ENCODE assay signal across 8 mouse cellular contexts in genomic region chr7:135410237-135410965, GRCm38 (mm10). TPM values are rescaled to one million over a fixed set of nuclear protein-coding genes. Genes with fewer than 3 reads are reported as not detected.
DNase-seq lines count a peak whose midpoint lies in the region; ATAC-seq and TF ChIP-seq lines count a peak whose summit lies in the region.

Gene Foxi2 (plus strand): TSS chr7:135410308.

- H3K4me3 ChIP-seq in lung, embryonic 14.5 days (ENCODE audit: low read depth, low read length) = 0 out of 2 replicates have a peak within 1 kb of the TSS, but pooled peaks have one; percentile 11
- peak within 1 kb of the TSS; percentile 35 for H3K4me3 ChIP-seq in hindbrain, embryonic 13.5 days
- H3K4me3 ChIP-seq in neural tube, embryonic 14.5 days (ENCODE audit: low read depth, low read length) = peak within 1 kb of the TSS; percentile 20

- H3K27me3 ChIP-seq in lung, embryonic 14.5 days (ENCODE audit: insufficient read depth, low read length) = peaks cover 43% of the 10 kb centered on the region
- H3K27me3 ChIP-seq in hindbrain, embryonic 13.5 days = peaks cover 48% of the 10 kb centered on the region
- peaks cover 21% of the 10 kb centered on the region for H3K27me3 ChIP-seq in neural tube, embryonic 14.5 days (ENCODE audit: control insufficient read depth, insufficient read depth, low read length)

- WGBS in lung, embryonic 14.5 days = 3% methylated on average over 51 of the region's 51 CpGs
- 5% methylated on average over 49 of the region's 51 CpGs for WGBS in hindbrain, embryonic 13.5 days
- WGBS in neural tube, embryonic 14.5 days = 3% methylated on average over 51 of the region's 51 CpGs

- no peak within 1 kb of the TSS; the same call in 1 of the 2 replicates for H3K9ac ChIP-seq in lung, embryonic 14.5 days
- peak within 1 kb of the TSS; percentile 59; the same call in 1 of the 2 replicates for H3K9ac ChIP-seq in hindbrain, embryonic 13.5 days
- no peak within 1 kb of the TSS for H3K9ac ChIP-seq in neural tube, embryonic 14.5 days (replicated peaks; ENCODE audit: low read depth, low read length)

- DNase-seq in cerebellum, postnatal 36 days = peak; percentile 10 to 24
- no peak for DNase-seq in cerebellum, adult 9-10 months
- no peak for DNase-seq in lung, embryonic 14.5 days
- DNase-seq in lung, postnatal 25 days (ENCODE audit: low spot score) = no peak
- DNase-seq in retina, postnatal 1 day = no peak
- no peak for DNase-seq in spleen, adult 12 weeks (ENCODE audit: low spot score)

- no peak for TF ChIP-seq CTCF in lung, embryonic 14.5 days (IDR thresholded peaks at IDR 0.05; ENCODE audit: low read depth)

- no peaks in the 10 kb centered on the region for H3K36me3 ChIP-seq in lung, embryonic 14.5 days (ENCODE audit: insufficient read depth)
- H3K36me3 ChIP-seq in hindbrain, embryonic 13.5 days = no peaks in the 10 kb centered on the region
- no peaks in the 10 kb centered on the region for H3K36me3 ChIP-seq in neural tube, embryonic 14.5 days (ENCODE audit: control insufficient read depth, insufficient read depth, low read length)

- ATAC-seq in lung, embryonic 14.5 days (ENCODE audit: insufficient read depth) = no peak
- no peak for ATAC-seq in hindbrain, embryonic 13.5 days (ENCODE audit: low FRiP score)
- no peak for ATAC-seq in neural tube, embryonic 14.5 days (ENCODE audit: low read depth)

- no peaks in the 10 kb centered on the region for H3K9me3 ChIP-seq in lung, embryonic 14.5 days (ENCODE audit: low read depth, low read length)
- no peaks in the 10 kb centered on the region for H3K9me3 ChIP-seq in hindbrain, embryonic 13.5 days
- no peaks in the 10 kb centered on the region for H3K9me3 ChIP-seq in neural tube, embryonic 14.5 days (ENCODE audit: control insufficient read depth, low read length)

- H3K4me1 ChIP-seq in lung, embryonic 14.5 days (ENCODE audit: insufficient read depth) = no peaks in the 10 kb centered on the region
- H3K4me1 ChIP-seq in hindbrain, embryonic 13.5 days (replicated peaks) = peaks cover 11% of the 10 kb centered on the region
- H3K4me1 ChIP-seq in neural tube, embryonic 14.5 days (ENCODE audit: control insufficient read depth, insufficient read depth, low read length) = 0 out of 2 replicates have a peak, but pooled peaks cover 4% of the 10 kb centered on the region

- H3K4me2 ChIP-seq in lung, embryonic 14.5 days = peak within 1 kb of the TSS; percentile 44; the same call in 1 of the 2 replicates
- H3K4me2 ChIP-seq in hindbrain, embryonic 13.5 days = peak within 1 kb of the TSS; percentile 58
- H3K4me2 ChIP-seq in neural tube, embryonic 14.5 days (ENCODE audit: low read depth, low read length) = peak within 1 kb of the TSS; percentile 48

- H3K27ac ChIP-seq in lung, embryonic 14.5 days (ENCODE audit: low read depth) = no peak within 1 kb of the TSS
- no peak within 1 kb of the TSS for H3K27ac ChIP-seq in hindbrain, embryonic 13.5 days
- no peak within 1 kb of the TSS for H3K27ac ChIP-seq in neural tube, embryonic 14.5 days (ENCODE audit: low read depth, low read length)

RNA-seq across cellular contexts. Expression of gene Foxi2, which starts in this region (rescaled TPM):
- not detected in 2 replicates for polyA plus RNA-seq in lung, embryonic 14.5 days (2014; fragmentation: Nextera tagmentation; extraction: Ambion mirVana)
- polyA plus RNA-seq in hindbrain, embryonic 13.5 days (2015; fragmentation: Nextera tagmentation; extraction: Ambion mirVana) = not detected in 2 replicates
- not detected in 2 replicates for polyA plus RNA-seq in neural tube, embryonic 14.5 days (2014; fragmentation: Nextera tagmentation; extraction: Ambion mirVana)

Comparison
In these comparisons a context has a peak if more than half of its experiments do, and no peak if none do; other contexts are left out.
1. DNase-seq: peak in cerebellum, postnatal 36 days (2 of 2); none in cerebellum, adult 9-10 months (single experiment), lung, embryonic 14.5 days (single experiment), lung, postnatal 25 days (single experiment), retina, postnatal 1 day (single experiment) and spleen, adult 12 weeks (single experiment).
2. Peak in every context shown above with its lines, with median percentiles within 50 percentile points of each other: H3K4me2 ChIP-seq and H3K4me3 ChIP-seq.